Mouse (Mus musculus) retina, postnatal 1 day (tissue): ENCODE measurements around the gene Tmem248.
A peak's percentile ranks its signal among the peaks of the same experiment; 100 is the strongest.

Source experiments
- DNase-seq: peaks from one replicate; pipeline ENCODE4 v3.0.0-alpha.2; 2012

The Tmem248 gene

GRCm38 (mm10) chr5:130264433-130265005, 47.6 kb downstream of the Tmem248 start:
- DNase-seq: no peak

- DNase-seq: peak; percentile 48
Observed at GRCm38 (mm10) chr5:130266651-130267050, 49.8 kb downstream of the Tmem248 start.

- peak; percentile 30 for DNase-seq
Observed at GRCm38 (mm10) chr5:130267316-130267715, 50.4 kb downstream of the Tmem248 start.

- no peak for DNase-seq
Observed at GRCm38 (mm10) chr5:130268976-130269375, 52.1 kb downstream of the Tmem248 start.

- no peak for DNase-seq
Observed at GRCm38 (mm10) chr5:130272344-130272743, 55.5 kb downstream of the Tmem248 start.

GRCm38 (mm10) chr5:130273046-130273445, 56.2 kb downstream of the Tmem248 start:
- no peak for DNase-seq

GRCm38 (mm10) chr5:130275509-130275908, 58.6 kb downstream of the Tmem248 start:
- DNase-seq: peak; percentile 60

- DNase-seq: no peak
Observed at GRCm38 (mm10) chr5:130278011-130278472, 61.2 kb downstream of the Tmem248 start.

GRCm38 (mm10) chr5:130283079-130283732, 66.3 kb downstream of the Tmem248 start:
- no peak for DNase-seq

GRCm38 (mm10) chr5:130288106-130288505, 71.2 kb downstream of the Tmem248 start:
- no peak for DNase-seq

GRCm38 (mm10) chr5:130290242-130290641, 73.4 kb downstream of the Tmem248 start:
- no peak for DNase-seq

GRCm38 (mm10) chr5:130290775-130291174, 73.9 kb downstream of the Tmem248 start:
- DNase-seq: no peak

GRCm38 (mm10) chr5:130292976-130293375, 76.1 kb downstream of the Tmem248 start:
- no peak for DNase-seq
